10 mouse cellular contexts compared by ENCODE assay signal in the genomic region with DNA sequence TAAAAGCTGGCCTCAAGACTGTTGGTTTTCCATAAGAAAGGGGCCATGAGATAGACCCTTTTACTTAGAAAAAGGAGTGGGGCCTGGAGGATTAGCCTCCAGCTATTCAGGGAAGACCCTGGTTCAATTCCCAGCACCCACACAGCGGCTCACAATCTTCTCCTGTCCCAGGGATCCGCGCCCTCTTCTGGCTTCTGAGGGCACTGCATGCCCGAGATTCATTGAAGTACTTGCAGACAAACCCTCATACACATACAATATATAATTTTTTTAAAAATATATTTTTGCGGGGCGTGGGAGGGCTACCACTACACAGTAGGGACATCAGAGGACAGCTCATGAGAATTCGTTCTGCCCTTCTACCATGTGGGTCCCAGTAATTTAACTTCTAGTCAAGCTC. TPM values are rescaled to one million over a fixed set of nuclear protein-coding genes. Genes with fewer than 3 reads are reported as not detected.
A peak's percentile ranks its signal among the peaks of the same experiment; 100 is the strongest.
DNase-seq lines count a peak whose midpoint lies in the region; ATAC-seq and TF ChIP-seq lines count a peak whose summit lies in the region.
"Had no signal": no experiment of that assay in that cellular context is flagged by ENCODE, and none has a peak within 500 bp of the region (broad histone marks: within the 10 kb centered on the region; RNA-seq: fewer than 3 reads in every experiment).

No protein-coding gene starts in this region.

- no peaks in the 10 kb centered on the region for H3K9me3 ChIP-seq in intestine, postnatal 0 days (ENCODE audit: control insufficient read depth)
- peaks cover 6% of the 10 kb centered on the region; the same call in 1 of the 2 replicates for H3K9me3 ChIP-seq in intestine, embryonic 16.5 days (ENCODE audit: control insufficient read depth, low read length)
- no peaks in the 10 kb centered on the region for H3K9me3 ChIP-seq in E14TG2a.4 (ENCODE audit: low read length)
- H3K9me3 ChIP-seq in liver, embryonic 14.5 days (ENCODE audit: control insufficient read depth, low read length): no peaks in the 10 kb centered on the region
- peaks cover 4% of the 10 kb centered on the region; the same call in 1 of the 2 replicates for H3K9me3 ChIP-seq in heart, embryonic 10.5 days

- TF ChIP-seq CTCF in intestine, postnatal 0 days (IDR thresholded peaks at IDR 0.05; ENCODE audit: low read depth): peak; percentile 58
- TF ChIP-seq CTCF in E14TG2a.4 (conservative IDR thresholded peaks at IDR 0.05; ENCODE audit: low read length): peak; percentile 92
- peak; percentile 64 for TF ChIP-seq CTCF in liver, embryonic 14.5 days (IDR thresholded peaks at IDR 0.05; ENCODE audit: low read depth)

- WGBS in intestine, postnatal 0 days: 39% methylated on average over 7 of the region's 7 CpGs
- 36% methylated on average over 7 of the region's 7 CpGs for WGBS in intestine, embryonic 16.5 days
- WGBS in liver, embryonic 14.5 days (ENCODE audit: insufficient replicate concordance): 14% methylated on average over 7 of the region's 7 CpGs
- WGBS in heart, embryonic 10.5 days: 25% methylated on average over 7 of the region's 7 CpGs

- H3K27me3 ChIP-seq in intestine, postnatal 0 days (replicated peaks; ENCODE audit: control insufficient read depth, insufficient read depth, low read length): peaks cover 24% of the 10 kb centered on the region
- H3K27me3 ChIP-seq in intestine, embryonic 16.5 days (replicated peaks; ENCODE audit: control insufficient read depth, insufficient read depth, low read length): peaks cover 32% of the 10 kb centered on the region
- H3K27me3 ChIP-seq in E14TG2a.4 (ENCODE audit: insufficient read depth, low read length): peaks cover 40% of the 10 kb centered on the region
- peaks cover 41% of the 10 kb centered on the region for H3K27me3 ChIP-seq in liver, embryonic 14.5 days (ENCODE audit: control insufficient read depth, insufficient read depth, low read length)
- peaks cover 77% of the 10 kb centered on the region for H3K27me3 ChIP-seq in heart, embryonic 10.5 days (ENCODE audit: insufficient read depth, poor library complexity, severe bottlenecking)

- no peak for ATAC-seq in intestine, postnatal 0 days
- ATAC-seq in intestine, embryonic 16.5 days: no peak
- no peak for ATAC-seq in liver, embryonic 14.5 days (ENCODE audit: insufficient read depth)

- H3K9ac ChIP-seq in intestine, postnatal 0 days (ENCODE audit: low read depth, low read length): no peak overlapping the region
- H3K9ac ChIP-seq in intestine, embryonic 16.5 days (ENCODE audit: low read depth, low read length): no peak overlapping the region
- no peak overlapping the region for H3K9ac ChIP-seq in liver, embryonic 14.5 days (replicated peaks)

- no peak overlapping the region for H3K4me2 ChIP-seq in intestine, postnatal 0 days (replicated peaks; ENCODE audit: low read depth)
- no peak overlapping the region for H3K4me2 ChIP-seq in intestine, embryonic 16.5 days (ENCODE audit: low read depth, low read length)
- no peak overlapping the region for H3K4me2 ChIP-seq in liver, embryonic 14.5 days (ENCODE audit: low read depth)

- H3K4me1 ChIP-seq in intestine, postnatal 0 days (replicated peaks; ENCODE audit: control insufficient read depth, insufficient read depth, low read length): no peaks in the 10 kb centered on the region
- peaks cover 26% of the 10 kb centered on the region for H3K4me1 ChIP-seq in intestine, embryonic 16.5 days (ENCODE audit: control insufficient read depth, insufficient read depth, low read length)
- H3K4me1 ChIP-seq in E14TG2a.4 (replicated peaks; ENCODE audit: low read depth, low read length): peaks cover 96% of the 10 kb centered on the region
- H3K4me1 ChIP-seq in liver, embryonic 14.5 days (replicated peaks; ENCODE audit: control insufficient read depth in 2 of 2, insufficient read depth in 2 of 2, low read length in 1 of 2): 0 out of 4 replicates have a peak, but pooled peaks cover 0 to 4% of the 10 kb centered on the region in 2 experiments
- peaks cover 38% of the 10 kb centered on the region for H3K4me1 ChIP-seq in heart, embryonic 10.5 days

- H3K4me3 ChIP-seq in intestine, postnatal 0 days (ENCODE audit: low read depth, low read length): no peak overlapping the region
- H3K4me3 ChIP-seq in intestine, embryonic 16.5 days (ENCODE audit: low read length): no peak overlapping the region
- H3K4me3 ChIP-seq in E14TG2a.4 (replicated peaks; ENCODE audit: low read length): no peak overlapping the region; the same call in 1 of the 2 replicates
- no peak overlapping the region for H3K4me3 ChIP-seq in liver, embryonic 14.5 days (ENCODE audit: insufficient read depth in 1 of 2, low read depth in 2 of 2, low read length in 2 of 2)
- H3K4me3 ChIP-seq in heart, embryonic 10.5 days: no peak overlapping the region
- H3K4me3 ChIP-seq: erythroblast, embryonic 14.5 days had no signal

- peak; percentile 40 for DNase-seq in T-cell, adult 2 months (ENCODE audit: low spot score)
- DNase-seq in liver, embryonic 14.5 days (ENCODE audit: low read depth in 3 of 3, low spot score in 3 of 3): peak in 2 of 3 experiments; percentile 24 to 33
- peak; percentile 65 for DNase-seq in thymus, postnatal 14 days
- no peak for DNase-seq in gastrocnemius, postnatal 4 days (ENCODE audit: low spot score in 2 of 2)
- DNase-seq in heart, embryonic 10.5 days (ENCODE audit: low spot score): no peak

- no peak overlapping the region for H3K27ac ChIP-seq in intestine, postnatal 0 days (ENCODE audit: low read depth, low read length)
- no peak overlapping the region for H3K27ac ChIP-seq in intestine, embryonic 16.5 days (ENCODE audit: low read length)
- H3K27ac ChIP-seq in liver, embryonic 14.5 days: no peak overlapping the region
- no peak overlapping the region for H3K27ac ChIP-seq in heart, embryonic 10.5 days
- H3K27ac ChIP-seq: limb, embryonic 12.5 days had no signal

- H3K36me3 ChIP-seq in intestine, postnatal 0 days (ENCODE audit: control insufficient read depth, insufficient read depth): no peaks in the 10 kb centered on the region
- H3K36me3 ChIP-seq in intestine, embryonic 16.5 days (ENCODE audit: control insufficient read depth, insufficient read depth, low read length): no peaks in the 10 kb centered on the region
- no peaks in the 10 kb centered on the region for H3K36me3 ChIP-seq in E14TG2a.4 (ENCODE audit: insufficient read depth, low read length)
- H3K36me3 ChIP-seq in liver, embryonic 14.5 days (replicated peaks; ENCODE audit: control insufficient read depth, insufficient read depth, low read depth): no peaks in the 10 kb centered on the region
- no peaks in the 10 kb centered on the region for H3K36me3 ChIP-seq in heart, embryonic 10.5 days

- TF ChIP-seq EP300 in liver, embryonic 14.5 days (IDR thresholded peaks at IDR 0.05; ENCODE audit: low read depth): no peak

RNA-seq across cellular contexts. Expression of a gene that starts 5.9 kb away (rescaled TPM):
- polyA plus RNA-seq in intestine, postnatal 0 days (2015; fragmentation: Nextera tagmentation; extraction: Ambion mirVana): 11.2 and 12.8 TPM in 2 replicates
- 26.3 and 26.6 TPM in 2 replicates for polyA plus RNA-seq in intestine, embryonic 16.5 days (2015; fragmentation: Nextera tagmentation; extraction: Ambion mirVana)
- polyA plus RNA-seq in liver, embryonic 14.5 days (2012; rRNA removed): 3.8 and 4.0 TPM in 2 replicates
- 2.3 TPM in 2 replicates for polyA plus RNA-seq in liver, embryonic 14.5 days (2014; fragmentation: Nextera tagmentation; extraction: Ambion mirVana)
- 10 to 100 TPM; 12.6 to 15.9 TPM for total RNA-seq in gastrocnemius, postnatal 4 days (2021)
- polyA plus RNA-seq in heart, embryonic 10.5 days (2016; fragmentation: Nextera tagmentation; extraction: Ambion mirVana): 41.9 and 61.3 TPM in 2 replicates

RNA-seq across cellular contexts. Expression of a gene that starts 11.3 kb away (rescaled TPM):
- 0.05 TPM in 1 of 2 replicates, not detected in the other for polyA plus RNA-seq in intestine, postnatal 0 days (2015; fragmentation: Nextera tagmentation; extraction: Ambion mirVana)
- polyA plus RNA-seq in intestine, embryonic 16.5 days (2015; fragmentation: Nextera tagmentation; extraction: Ambion mirVana): 0.13 and 0.20 TPM in 2 replicates
- polyA plus RNA-seq in liver, embryonic 14.5 days (2012; rRNA removed): not detected in 2 replicates
- not detected in 2 replicates for polyA plus RNA-seq in liver, embryonic 14.5 days (2014; fragmentation: Nextera tagmentation; extraction: Ambion mirVana)
- not detected for total RNA-seq in gastrocnemius, postnatal 4 days (2021)
- 0.46 and 0.49 TPM in 2 replicates for polyA plus RNA-seq in heart, embryonic 10.5 days (2016; fragmentation: Nextera tagmentation; extraction: Ambion mirVana)
- polyA plus RNA-seq: erythroblast, embryonic 14.5 days had no signal

RNA-seq across cellular contexts. Expression of a gene that starts 19.1 kb away (rescaled TPM):
- 1.4 and 1.7 TPM in 2 replicates for polyA plus RNA-seq in intestine, postnatal 0 days (2015; fragmentation: Nextera tagmentation; extraction: Ambion mirVana)
- 1.2 and 1.5 TPM in 2 replicates for polyA plus RNA-seq in intestine, embryonic 16.5 days (2015; fragmentation: Nextera tagmentation; extraction: Ambion mirVana)
- 0.43 and 0.48 TPM in 2 replicates for polyA plus RNA-seq in liver, embryonic 14.5 days (2012; rRNA removed)
- 0.05 TPM in 1 of 2 replicates, not detected in the other for polyA plus RNA-seq in liver, embryonic 14.5 days (2014; fragmentation: Nextera tagmentation; extraction: Ambion mirVana)
- total RNA-seq in gastrocnemius, postnatal 4 days (2021): 10 to 100 TPM; 18.6 to 21.3 TPM
- polyA plus RNA-seq in heart, embryonic 10.5 days (2016; fragmentation: Nextera tagmentation; extraction: Ambion mirVana): 0.54 and 0.63 TPM in 2 replicates

RNA-seq across cellular contexts. Expression of a gene that starts 29.6 kb away (rescaled TPM):
- polyA plus RNA-seq in intestine, postnatal 0 days (2015; fragmentation: Nextera tagmentation; extraction: Ambion mirVana): 3.4 TPM in 2 replicates
- 3.3 and 4.1 TPM in 2 replicates for polyA plus RNA-seq in intestine, embryonic 16.5 days (2015; fragmentation: Nextera tagmentation; extraction: Ambion mirVana)
- polyA plus RNA-seq in liver, embryonic 14.5 days (2012; rRNA removed): 1.7 and 1.8 TPM in 2 replicates
- 1.0 and 1.6 TPM in 2 replicates for polyA plus RNA-seq in liver, embryonic 14.5 days (2014; fragmentation: Nextera tagmentation; extraction: Ambion mirVana)
- total RNA-seq in gastrocnemius, postnatal 4 days (2021): 10 to 100 TPM; 20.5 to 22.0 TPM
- polyA plus RNA-seq in heart, embryonic 10.5 days (2016; fragmentation: Nextera tagmentation; extraction: Ambion mirVana): 5.3 and 5.7 TPM in 2 replicates

RNA-seq across cellular contexts. Expression of a gene that starts 38.6 kb away (rescaled TPM):
- polyA plus RNA-seq in intestine, postnatal 0 days (2015; fragmentation: Nextera tagmentation; extraction: Ambion mirVana): 6.9 and 7.8 TPM in 2 replicates
- polyA plus RNA-seq in intestine, embryonic 16.5 days (2015; fragmentation: Nextera tagmentation; extraction: Ambion mirVana): 8.0 and 9.7 TPM in 2 replicates
- polyA plus RNA-seq in liver, embryonic 14.5 days (2012; rRNA removed): 1.7 and 2.1 TPM in 2 replicates
- polyA plus RNA-seq in liver, embryonic 14.5 days (2014; fragmentation: Nextera tagmentation; extraction: Ambion mirVana): 2.7 and 3.5 TPM in 2 replicates
- 1 to 10 TPM; 2.5 to 3.7 TPM for total RNA-seq in gastrocnemius, postnatal 4 days (2021)
- 4.3 and 7.3 TPM in 2 replicates for polyA plus RNA-seq in heart, embryonic 10.5 days (2016; fragmentation: Nextera tagmentation; extraction: Ambion mirVana)

Comparison
In these comparisons a context has a peak if more than half of its experiments do, and no peak if none do; other contexts are left out.
1. DNase-seq: peak in T-cell, adult 2 months (single experiment), liver, embryonic 14.5 days (2 of 3) and thymus, postnatal 14 days (single experiment); none in gastrocnemius, postnatal 4 days (0 of 2) and heart, embryonic 10.5 days (single experiment).
2. Peak in every context shown above with its lines, with median percentiles within 50 percentile points of each other: CTCF ChIP-seq.